Comparison of ENCODE assay signal across 8 mouse cellular contexts in genomic region chr17:34830776-34831175, GRCm38 (mm10). TPM values are rescaled to one million over a fixed set of nuclear protein-coding genes. Genes with fewer than 3 reads are reported as not detected.
"Had no signal": no experiment of that assay in that cellular context is flagged by ENCODE, and none has a peak within 500 bp of the region (broad histone marks: within the 10 kb centered on the region; RNA-seq: fewer than 3 reads in every experiment).

No protein-coding gene starts in this region.

RNA-seq across cellular contexts. Expression of gene Cyp21a1, which starts 26.4 kb away (rescaled TPM):
- total RNA-seq: neutrophil, adult 5-6 weeks had no signal
- polyA plus RNA-seq: neural tube, embryonic 13.5 days; neural tube, embryonic 14.5 days; neural tube, embryonic 15.5 days; stomach, embryonic 14.5 days; stomach, postnatal 0 days; thymus, postnatal 0 days; urinary bladder, adult 2 months had no signal
